Mouse (Mus musculus) ES-E14 (cell line): Measurements from ENCODE around the gene Ndufaf5.

Source experiments
- HCFC1 ChIP-seq: IDR thresholded peaks from 2 replicates; pipeline ENCODE4 v1.6.1; 2012; ENCODE audit warnings: low read length, inconsistent platforms, borderline replicate concordance; ENCODE audit not compliant: insufficient read depth
- MAFK ChIP-seq: IDR thresholded peaks from 2 replicates; pipeline ENCODE4 v1.6.1; 2014; ENCODE audit warnings: mild to moderate bottlenecking, low read depth, low read length, inconsistent platforms; ENCODE audit not compliant: insufficient read depth
- ZC3H11A ChIP-seq: IDR thresholded peaks from 2 replicates; pipeline ENCODE4 v1.6.1; 2012; ENCODE audit warnings: low read depth, mild to moderate bottlenecking, inconsistent platforms, low read length, borderline replicate concordance

DNA sequence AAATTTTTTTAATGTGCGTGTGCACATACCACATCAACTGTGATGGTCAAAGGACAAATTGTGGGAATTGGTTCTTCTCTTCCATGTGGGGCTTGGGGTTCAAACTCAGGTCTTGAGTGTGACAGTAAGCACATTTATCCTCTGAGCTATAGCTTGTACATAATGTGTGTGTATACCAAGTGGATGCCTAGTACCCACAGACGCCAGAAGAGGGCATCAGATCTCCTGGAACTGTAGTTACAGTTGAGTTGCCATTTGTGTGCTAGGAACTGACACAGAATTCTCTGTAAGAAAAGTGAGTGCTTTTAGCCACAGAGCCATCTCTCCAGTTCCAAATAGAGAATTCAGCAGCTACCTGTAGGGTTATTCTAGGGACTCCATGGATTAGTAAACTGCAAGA, 44.9 kb upstream of the Ndufaf5 start:
- TF ChIP-seq MAFK, result no peak
- TF ChIP-seq ZC3H11A, result 0 out of 2 replicates have a peak, but pooled peaks have one; percentile 3
- TF ChIP-seq HCFC1, result no peak
